Mouse (Mus musculus): ENCODE measurements around the gene Sult2a4.
"Not testable (repeated sequence)": the region's sequence is repeated elsewhere in the genome, so short reads cannot be mapped to it uniquely, and the experiment has no call there.

Gene Sult2a4

DNA sequence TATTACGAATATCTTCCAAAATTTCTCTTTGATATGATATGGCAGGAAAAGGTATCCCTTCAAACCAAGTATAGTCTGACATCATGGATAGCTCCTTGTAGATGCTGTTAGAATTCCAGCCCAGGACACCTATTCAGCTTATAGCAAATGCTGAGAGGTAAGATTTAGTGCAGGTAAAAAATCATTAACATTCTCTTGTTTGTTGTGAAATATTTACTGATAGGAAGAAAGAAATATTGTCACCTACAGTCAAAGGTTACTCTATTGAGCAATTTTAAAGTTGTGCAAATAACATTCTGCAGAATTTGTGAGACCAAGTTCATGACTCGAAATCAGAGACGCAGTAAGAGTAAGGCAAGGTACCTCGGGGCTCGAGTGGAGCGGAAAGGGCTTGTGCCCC is at the start of gene Sult2a4:
Sult2a4 (minus strand) TSS at position 101 of the 400 bp plus-strand sequence.
- DNase-seq (ENCODE audit: low spot score), result not testable (repeated sequence)

DNA sequence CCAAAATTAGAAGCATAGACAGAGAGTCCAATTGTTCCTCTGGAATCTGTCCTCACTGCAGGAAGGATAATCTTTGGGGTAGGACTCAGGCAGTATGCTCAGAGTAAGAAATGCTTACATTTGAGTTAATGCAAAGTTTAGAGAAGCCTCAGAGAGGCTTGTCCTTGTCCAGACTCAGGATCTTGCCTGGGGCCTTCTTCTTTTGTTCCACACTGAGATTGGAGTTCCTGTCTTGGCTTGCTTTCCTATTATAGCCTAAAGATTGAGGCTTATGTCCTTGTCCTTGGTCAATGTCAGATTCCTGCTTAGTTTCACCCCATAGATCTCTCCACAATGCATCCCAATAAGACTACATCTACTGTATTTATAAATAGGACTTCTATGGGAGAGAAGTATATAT is 41.4 kb upstream of the Sult2a4 start:
- DNase-seq (ENCODE audit: low spot score), result not testable (repeated sequence)

DNA sequence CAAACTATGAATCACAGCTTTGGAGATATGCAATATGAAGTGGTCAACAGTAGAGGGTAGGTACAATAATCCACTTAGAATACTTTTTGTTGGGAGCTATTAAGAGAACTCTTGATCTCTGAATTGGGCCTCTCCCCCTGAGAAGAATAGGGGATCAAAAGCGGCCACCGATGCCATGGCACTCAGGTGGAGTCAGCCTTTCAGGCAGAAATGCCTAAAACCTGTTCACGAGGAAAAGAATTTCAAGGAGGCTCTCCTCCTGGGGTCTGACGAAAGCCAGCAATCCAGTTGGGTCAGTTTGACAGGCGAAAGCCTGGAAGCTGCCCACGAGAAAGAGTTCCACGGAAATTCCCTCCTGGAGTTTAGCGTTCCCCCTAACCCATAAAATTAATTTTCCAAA is 23.7 kb upstream of the Sult2a4 start:
- DNase-seq (ENCODE audit: low spot score), result no peak

DNA sequence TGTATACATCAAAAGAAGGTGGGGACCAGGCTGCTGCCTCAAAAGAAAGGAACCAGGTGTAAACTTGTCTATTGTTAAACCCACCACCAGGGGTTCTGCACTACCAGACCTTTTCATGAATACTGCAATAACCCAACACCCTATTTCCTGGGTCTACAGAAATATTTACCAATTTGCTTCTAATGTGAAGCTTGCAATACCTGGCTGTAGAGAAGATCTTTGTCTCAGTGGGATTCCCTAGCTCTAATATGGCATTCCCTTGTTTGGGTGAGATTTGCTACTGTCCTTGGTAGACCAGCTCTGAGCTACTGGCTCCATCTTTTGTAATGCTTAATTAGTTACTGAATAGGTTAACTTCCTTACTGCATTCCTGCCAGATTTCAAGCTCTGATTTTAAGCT is 21.3 kb upstream of the Sult2a4 start:
- DNase-seq (ENCODE audit: low spot score), result not testable (repeated sequence)

All from left cerebral cortex, adult 11 months (tissue).